Mouse (Mus musculus): ENCODE data around the gene Casz1.
A peak's percentile ranks its signal among the peaks of the same experiment; 100 is the strongest.

The Casz1 gene

DNA sequence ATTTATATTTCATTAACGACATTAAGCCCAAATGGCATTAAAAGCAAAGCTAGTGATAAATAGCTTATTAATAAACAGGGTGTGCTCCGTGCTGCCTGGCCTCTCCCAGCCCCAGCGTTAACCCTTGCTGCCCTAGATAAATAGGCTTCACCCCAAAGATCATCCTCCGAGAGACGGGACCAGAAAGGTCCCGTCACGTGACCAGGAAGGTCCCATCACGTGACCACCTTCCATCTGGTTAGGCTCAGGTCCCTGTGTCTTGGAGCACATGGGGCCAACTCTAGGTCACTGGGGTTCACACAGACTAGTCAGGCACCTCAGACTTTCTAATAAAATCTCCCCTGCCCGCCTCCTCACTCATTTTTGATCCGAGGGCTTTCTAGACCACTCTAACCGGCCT is 42.5 kb downstream of the Casz1 start:
- no peak for DNase-seq (ENCODE audit: low spot score)

DNA sequence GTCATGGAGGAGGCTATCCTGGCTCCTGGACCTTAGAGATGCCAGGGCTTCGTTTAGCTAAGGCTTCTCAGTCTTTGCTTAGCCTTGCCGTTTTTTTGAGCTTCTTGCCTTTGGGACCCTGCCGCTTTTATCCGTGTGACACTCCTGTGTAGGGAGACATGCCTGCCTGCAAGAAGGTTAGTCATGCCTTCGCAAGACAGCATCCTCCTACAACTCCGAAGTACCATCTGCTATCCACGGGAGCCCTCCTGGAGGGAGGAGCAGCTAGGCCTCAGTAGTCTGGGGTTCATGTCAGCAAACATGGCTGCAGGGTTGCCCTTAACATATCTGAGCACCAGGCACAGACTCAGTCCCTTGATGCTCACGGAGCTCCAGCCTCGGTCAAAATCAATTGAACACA is 43.4 kb downstream of the Casz1 start:
- no peak for DNase-seq (ENCODE audit: low spot score)

DNA sequence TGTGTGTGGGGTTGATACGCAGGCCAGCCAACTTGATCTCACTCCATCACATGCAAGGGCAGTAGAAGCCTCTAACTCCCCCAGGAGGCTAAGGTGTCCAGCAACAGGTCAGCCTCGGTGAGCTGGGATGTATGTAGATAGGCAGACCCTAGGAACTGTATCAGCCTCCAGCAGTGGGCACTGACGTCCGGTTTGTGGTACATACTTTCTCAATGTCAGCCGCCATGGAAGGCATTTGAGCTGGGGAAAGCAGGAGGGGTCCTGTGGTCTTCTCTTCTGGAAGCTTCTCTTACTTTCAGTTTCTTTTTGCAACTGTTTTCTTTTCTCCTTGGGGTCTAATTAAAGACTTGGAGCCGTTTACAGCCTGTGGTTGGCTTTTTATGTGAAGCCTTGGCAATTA is 45.2 kb downstream of the Casz1 start:
- no peak for DNase-seq (ENCODE audit: low spot score)

DNA sequence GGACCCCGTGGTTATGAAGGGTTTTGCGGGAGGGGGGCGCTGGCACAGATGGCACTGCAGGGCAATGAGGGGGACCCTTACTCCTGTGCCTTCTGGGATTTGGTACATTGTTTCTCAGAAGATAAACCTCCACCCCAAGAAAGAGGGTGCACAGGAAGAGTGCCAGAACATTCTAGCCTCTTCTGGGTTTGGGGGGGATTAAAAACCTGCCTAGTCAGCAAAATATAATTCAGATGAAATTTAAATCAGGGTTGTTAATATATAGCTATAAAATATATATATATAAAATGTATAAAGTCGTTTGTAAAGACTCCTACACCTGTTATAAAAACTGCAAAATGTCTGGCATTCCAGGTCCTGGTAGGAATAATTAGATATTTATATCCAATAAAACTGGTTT is 48.8 kb downstream of the Casz1 start:
- no peak for DNase-seq (ENCODE audit: low spot score)

DNA sequence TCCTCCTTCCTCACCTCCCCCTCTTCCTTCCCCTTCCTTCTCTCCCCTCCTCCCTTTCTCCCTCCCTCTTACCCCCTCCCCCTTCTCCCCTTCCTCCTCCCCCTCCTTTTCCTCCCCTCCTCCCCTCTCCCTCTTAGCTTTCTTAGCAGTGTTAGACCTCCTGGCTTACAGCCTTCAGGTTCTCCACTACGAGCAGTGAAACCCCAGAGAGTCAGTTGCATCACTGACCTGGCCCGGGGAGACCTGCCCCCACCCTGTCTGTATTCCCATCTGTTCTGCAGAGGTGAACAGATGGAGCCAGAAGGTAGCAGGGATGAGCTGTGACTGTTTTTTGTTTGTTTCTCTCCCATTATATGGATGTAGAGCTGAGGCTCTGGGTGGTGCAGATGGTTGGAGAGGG is 49.9 kb downstream of the Casz1 start:
- no peak for DNase-seq (ENCODE audit: low spot score)

DNA sequence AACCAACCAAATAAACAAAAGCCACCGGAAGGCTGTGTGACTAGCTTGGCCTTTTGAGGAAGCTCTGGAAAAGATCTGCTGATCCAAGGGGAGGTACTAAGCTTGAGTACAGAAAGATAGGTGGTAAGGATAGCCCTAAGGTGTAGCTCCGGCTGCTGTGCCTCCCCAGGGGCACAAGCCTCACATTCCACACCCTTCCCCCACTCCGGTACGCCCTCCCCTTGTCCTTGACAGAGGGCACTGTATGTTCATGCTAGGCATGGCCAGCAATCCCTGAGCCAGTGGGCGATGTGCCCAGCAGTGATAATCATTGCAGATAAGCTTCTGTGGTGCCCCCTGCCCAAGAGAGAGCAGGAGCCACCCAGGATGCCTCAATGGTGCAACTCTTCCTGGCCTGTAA is 51.3 kb downstream of the Casz1 start:
- DNase-seq (ENCODE audit: low spot score): no peak

DNA sequence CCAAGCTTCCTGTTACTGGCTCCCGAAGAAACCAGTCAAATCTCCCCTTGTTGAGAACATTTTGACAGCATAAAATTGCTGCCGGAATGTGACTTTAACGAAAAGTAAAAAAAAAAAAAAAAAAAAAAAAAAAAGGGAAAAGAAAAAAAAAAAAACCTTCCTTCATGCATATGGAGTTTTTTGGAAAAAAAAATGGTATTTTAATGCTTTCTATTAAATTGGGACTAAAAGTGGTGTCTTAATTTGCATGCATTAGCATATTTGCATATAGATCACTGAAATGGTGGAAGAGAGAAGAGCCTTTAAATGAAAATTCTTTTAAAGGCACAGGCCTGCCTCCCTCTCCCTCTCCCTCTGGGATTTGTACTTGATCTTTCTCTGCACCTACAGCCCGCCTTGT is 52.0 kb downstream of the Casz1 start:
- DNase-seq (ENCODE audit: low spot score): no peak

DNA sequence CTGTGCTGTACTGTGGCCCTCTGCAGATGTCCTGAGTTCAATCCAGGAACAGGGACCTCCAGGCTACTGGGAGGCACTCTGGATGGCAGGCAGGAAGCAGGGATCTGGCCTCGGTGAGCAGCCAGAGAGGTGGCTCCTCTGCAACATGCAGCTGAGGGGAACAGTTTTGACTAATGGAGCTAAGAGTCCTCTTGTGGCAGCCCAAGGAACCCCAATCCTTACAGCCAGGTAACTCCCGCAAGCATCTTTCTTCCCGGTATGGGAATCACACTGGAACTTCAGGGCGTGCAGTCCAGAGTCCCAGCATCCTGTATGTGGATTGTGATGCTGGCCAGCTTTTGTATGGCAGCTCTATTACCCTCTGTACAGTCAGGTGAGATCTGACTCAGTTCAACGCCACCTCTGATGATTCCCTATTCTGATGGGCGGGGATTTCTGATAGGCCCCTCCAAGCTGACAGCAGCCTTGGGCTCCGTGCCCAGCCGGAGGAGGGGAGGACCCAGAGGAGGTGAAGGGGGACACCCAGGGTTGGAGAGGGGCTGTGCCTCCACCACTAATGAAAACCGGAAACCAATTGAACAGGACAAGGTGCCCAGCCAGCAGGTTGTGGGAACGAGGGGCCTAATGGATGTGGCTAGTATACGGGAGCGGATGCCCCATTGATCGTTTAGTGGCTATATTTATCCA is 53.3 kb downstream of the Casz1 start:
- no peak for DNase-seq (ENCODE audit: low spot score)

DNA sequence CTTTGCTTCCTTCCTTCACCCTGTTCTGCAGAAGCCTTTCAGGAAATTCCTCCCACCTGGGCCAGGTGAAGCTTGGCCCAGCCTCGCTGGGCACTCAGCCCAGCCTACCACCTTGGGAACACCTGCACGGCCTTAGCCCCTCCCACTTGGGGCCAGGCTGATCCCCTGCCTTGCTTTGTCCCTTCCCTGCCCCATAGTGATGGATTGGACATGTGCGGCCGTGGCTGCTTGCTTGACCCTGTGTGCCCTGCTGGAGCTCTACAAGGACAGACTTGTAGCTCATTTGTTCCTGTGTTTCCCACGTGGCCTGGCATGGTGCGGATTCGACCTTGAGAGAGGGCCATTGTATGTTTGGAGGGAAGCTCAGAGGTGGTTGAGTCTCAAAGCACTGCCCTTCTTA is 54.0 kb downstream of the Casz1 start:
- DNase-seq (ENCODE audit: low spot score): no peak

DNA sequence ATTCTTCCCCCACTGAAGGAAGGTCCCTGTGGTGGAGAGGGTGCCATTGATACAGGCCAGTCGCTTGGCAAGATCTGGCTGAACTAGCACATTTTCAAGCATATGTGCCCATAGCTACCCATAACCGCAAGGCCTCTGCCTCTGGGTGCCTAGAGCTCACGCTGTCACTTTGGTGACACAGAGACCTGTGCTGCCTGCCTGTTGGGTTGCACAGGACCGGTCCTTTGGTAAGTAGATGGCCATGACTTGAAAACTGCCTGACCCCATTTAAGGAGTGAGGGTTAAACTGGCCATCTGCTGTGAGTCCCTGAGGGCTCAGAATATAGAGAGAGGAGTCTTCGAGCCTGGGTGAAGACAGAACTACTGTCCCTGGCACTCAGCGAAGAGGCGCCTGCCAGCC is 55.2 kb downstream of the Casz1 start:
- DNase-seq (ENCODE audit: low spot score): no peak

DNA sequence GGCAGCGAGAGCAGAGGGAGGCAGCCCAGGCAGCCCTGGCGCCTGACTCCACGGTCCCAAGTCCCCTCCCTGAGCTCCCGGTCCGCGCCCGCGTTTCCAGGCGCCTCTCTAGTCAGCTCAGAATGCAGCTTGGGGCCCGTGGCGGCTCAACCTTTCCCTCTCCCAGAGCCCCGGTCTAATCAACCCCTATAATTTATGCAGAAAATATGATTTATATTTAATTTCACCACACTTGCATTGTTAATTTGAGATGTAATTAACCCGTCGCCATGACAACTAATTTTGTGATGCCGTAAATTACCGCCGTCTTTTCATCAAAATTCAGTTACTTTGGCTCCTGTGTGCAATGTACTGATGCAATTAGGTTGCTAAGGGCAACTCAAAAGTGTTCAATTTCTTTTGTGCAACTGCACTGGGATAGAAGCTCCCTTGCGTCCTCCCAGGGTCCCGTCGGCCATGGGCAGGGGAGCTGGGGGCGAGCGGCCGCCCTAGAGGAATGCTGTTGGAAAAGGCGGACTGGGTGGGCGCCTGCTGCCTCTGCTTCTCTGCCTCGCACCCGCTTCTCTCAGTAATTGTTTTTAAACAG is 55.8 kb downstream of the Casz1 start:
- no peak for DNase-seq (ENCODE audit: low spot score)

DNA sequence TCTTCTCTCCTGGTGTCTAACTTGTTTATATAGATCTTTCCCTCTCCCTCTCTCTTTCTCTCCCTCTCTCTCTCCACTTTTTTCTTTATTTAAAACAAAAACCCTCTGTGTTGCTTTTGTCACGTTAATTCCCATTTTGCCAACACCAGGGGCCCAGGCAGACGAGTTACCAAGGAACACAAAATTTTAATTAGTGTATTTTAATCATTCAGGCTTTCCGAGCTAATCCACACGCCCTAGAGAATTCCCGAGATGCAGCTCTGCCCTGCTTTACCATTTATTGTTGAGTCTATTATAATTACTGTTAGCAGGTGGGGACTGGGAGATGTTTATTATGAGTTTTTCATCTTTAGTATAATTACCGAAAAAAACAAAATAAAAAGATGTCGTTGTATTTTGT is 56.4 kb downstream of the Casz1 start:
- DNase-seq (ENCODE audit: low spot score): no peak

DNA sequence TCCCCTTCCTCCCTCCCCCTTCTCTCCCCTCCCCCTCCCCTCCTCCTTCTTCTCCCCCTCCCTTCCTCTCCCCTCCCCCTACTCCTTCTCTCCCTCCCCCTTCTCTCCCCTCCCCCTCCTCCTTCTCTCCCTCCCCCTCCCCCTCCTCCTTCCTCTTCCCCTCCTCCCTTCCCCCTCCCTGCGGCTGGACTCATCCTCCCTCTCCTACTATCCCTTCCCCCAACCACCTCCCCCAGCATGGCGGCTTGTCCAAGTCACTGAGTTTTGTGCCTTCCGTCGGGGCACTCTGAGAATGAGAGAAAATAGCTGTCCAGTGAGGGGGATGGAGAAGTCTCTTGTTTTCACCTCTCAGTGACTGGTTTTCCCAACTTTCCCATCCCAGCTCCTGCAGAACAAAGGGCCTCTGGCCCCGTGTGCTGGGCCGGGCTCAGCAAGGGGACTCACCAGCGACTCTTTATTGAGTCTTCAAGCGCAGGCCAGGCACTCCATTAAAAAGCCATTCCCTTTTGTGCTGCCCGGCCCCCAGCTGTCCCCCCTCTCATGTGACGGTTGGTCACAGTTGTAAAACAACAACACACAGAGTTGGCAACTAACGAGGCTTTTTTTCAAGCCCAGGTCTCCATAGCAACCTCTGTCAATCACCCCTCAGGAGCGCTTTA is 62.7 kb downstream of the Casz1 start:
- DNase-seq (ENCODE audit: low spot score): no peak

DNA sequence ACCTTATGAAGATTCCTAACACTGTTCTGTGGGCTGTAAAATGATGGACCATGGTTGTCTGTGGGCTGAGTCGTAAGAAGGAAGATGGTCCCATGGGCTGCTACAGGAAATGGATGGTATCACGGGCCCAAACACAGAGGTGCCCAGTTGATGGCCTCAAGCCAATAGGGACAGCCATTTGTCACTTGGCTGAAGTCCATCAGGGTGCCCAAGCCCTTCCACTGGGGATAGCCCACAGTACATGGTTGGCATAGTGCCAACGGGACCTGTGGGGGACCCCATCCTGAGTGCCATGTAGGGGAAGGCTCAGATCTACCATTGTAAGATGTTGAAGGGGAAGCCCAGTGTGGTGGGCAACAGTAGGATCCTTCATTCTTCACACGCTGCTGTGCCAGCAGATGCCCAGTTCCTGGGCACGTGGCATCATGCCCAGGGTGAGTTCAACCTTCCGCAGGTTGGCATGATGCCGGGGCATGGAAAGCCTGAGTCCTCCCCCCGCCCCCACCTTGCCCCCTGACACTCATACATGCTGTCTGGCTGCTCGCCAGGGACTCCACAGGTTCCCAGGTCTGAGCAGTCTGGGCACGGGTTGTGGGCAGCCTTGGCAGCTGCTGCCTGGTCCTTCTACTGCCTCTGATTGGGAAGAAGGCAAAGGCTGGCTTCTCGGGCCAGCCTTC is 63.6 kb downstream of the Casz1 start:
- no peak for DNase-seq (ENCODE audit: low spot score)

DNA sequence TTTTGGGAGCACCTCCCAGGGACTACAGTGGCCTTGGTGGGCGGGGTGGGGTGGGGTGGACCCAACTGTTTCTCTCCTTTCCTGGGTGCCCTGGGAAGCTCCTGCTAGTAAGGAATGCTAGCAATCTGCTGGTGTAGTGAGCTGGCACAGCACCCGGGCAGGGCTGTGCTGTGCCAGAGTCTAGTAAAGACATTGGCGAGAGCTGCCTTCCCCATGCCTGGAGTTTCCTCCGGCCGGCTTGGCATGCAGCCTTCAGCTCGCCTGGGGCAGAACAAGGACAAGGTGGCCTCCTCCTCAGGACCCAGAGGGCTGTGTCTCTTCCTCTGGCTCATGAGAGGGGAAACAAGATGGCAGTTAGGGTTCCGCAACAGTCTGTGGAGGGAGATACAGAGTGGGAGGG is 65.3 kb downstream of the Casz1 start:
- DNase-seq (ENCODE audit: low spot score): peak; percentile 63

DNA sequence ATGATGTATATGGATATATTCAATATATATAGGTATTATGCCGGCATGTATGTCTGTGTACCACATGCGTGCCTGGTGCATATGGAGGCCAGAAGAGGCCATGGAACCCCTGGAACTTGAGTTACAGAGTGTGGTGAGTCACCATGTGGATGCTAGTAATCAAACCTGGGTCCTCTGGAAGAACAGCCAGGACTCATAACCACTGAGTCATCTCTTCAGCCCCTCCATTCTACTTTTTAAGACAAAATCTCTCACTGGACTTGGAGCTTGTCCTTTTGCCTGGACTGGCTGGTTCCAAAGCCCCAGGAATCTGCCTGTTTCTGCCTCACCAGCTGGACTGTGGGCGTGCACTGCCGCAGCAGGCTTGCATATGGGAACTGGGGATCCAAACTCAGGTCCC is 66.3 kb downstream of the Casz1 start:
- DNase-seq (ENCODE audit: low spot score): no peak

DNA sequence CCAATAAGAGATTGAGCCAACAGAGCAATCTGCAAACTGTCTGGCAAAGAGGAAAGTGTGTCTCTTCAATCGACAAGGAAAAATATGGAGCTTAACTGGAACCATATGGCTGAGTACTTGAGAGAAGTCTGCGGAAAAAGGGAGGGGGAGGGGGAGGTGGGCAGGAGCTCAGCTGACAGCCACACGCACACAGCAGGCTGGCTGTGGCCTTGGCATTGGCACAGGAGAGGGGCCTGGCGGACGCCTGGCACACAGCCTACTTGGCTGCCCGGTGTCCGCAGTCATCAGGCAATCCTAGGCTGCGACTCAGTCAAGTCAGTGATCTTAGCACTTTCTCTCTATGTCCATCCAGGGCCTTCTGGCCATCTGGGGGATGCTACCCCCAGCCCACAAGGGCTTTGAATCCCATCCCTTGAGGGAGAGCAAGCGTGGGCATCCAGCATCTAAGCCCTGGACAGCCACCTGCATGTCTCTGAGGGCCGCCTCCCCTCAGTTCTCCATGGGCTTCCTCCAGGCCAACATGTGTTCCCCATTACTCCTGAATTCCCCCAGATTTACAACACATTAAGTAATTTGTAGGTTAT is 67.6 kb downstream of the Casz1 start:
- DNase-seq (ENCODE audit: low spot score): no peak

DNA sequence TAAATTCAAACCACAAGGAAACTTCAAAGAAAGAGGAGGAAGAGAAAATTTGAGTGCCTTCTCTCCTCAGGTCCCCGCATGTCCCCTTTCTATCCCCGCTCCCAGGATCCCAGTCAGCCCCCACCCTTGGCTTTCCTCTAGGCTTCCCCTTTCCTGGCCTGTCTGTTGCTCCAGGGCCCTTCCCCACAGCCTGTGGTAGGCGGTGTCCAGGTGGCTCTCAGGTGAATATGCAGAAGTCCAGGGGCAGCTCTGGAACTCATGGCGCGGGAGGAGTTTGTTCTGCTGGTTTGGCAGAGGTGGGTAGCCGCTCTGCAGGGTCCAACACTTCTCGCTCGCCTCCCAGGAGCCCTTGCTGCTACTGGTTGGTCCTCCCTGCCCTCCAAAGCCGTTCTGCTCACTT is 68.1 kb downstream of the Casz1 start:
- no peak for DNase-seq (ENCODE audit: low spot score)

DNA sequence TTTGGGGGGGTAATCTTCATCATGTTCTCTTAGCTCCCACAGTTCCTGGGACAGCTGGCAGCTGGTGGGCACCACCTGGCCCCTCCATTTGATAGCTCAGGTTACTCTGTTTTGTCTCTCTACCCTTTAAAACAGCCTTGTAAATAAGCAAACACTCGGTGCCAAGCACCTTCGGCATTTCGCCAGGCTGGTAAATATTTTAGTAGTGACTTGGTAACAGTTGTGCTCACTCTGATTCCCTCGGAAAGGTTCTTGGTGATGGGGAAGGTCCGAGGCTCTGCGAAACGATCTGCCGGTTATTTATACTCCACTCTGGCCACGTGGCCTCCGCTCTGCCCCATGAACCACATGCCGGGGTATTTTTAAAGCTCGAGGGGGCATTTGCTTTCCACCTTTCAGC is 68.6 kb downstream of the Casz1 start:
- no peak for DNase-seq (ENCODE audit: low spot score)

DNA sequence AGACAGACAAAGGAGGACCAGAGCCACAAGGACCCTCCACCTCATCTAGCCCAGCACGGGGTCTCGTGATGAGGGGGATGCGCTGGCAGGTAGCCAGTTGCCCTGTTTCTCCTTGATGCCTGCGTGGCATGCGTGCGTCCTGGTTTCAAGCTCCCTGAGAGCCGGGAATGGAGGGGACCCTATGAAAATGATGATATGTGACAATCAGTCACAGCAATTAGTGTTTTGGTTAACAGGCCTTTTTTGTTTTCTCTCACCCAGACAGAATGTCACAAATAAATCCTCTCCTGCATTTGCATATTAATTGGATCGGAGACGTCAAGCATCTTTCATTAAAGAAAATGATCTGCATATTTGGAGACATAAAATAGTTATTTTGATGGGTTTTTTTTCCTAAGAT is 71.9 kb downstream of the Casz1 start:
- DNase-seq (ENCODE audit: low spot score): no peak

DNA sequence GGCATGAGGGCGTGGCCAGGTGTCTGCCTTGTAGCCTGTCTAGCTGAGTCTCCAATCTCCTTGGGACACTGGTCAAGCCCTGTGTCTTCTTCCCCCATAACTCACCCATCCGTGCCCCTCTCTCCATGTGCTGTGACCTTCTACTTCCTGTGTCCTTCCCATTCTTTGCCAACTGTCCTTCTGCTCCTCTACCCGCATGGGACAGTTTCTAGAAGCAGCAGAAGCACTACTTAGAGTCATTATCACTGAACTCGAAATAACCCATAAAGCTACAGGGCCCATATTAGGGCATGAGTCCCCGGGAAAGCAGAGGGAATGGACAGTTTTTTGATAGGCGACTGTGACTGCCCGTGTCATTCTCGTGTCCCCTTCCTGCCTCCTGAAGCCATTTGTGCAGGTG is 72.6 kb downstream of the Casz1 start:
- no peak for DNase-seq (ENCODE audit: low spot score)

DNA sequence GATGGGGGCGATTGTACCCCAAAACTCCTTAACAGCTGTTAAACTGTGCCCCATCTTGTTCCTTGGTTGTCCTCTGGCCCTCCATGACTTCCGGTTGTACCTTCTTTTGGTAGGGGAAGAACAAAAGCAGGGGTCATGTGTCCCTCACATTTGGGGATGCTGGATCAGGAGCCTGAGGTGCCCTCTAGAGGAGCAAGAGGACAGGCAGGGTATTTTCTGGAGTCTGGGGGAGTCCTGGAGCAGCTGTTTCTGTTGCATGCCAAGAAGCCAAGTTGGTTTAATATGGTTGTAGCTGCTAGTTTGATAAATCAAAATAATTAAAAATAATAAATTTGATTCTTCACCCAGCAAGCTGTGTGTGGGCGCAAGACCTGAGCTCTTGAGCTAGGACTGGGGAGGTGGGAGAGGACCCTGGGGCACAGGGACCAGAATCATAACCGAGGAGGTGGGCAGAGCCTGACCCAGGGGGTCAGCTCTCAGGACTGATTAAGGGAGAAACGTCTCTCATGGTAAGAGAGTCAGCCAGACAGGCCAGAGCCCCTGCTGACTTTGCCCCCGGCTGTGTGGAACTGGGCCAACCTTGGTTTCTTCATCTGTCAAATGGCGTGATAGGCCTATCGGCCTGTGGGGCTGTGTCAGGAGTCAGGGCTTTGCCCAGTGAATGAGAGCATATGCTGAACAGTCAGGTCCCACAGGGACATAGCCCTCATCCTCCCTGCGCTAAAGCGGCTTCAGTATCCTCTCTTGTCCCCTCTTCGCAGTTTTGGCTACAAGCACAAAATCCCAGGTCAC is 74.2 kb downstream of the Casz1 start:
- DNase-seq (ENCODE audit: low spot score): no peak

All from testis, postnatal 14 days (tissue).